Mouse (Mus musculus) stomach, postnatal 0 days (tissue): ENCODE data around the gene Sox5.

Experiments used
- CTCF ChIP-seq: IDR thresholded peaks from 2 replicates; pipeline ENCODE4 v1.5.1; 2016; ENCODE audit warnings: antibody characterized with exemption, low read depth, mild to moderate bottlenecking, moderate library complexity
- EP300 ChIP-seq: optimal IDR thresholded peaks from 2 replicates; pipeline ENCODE3; 2016; ENCODE audit warnings: antibody characterized with exemption

DNA sequence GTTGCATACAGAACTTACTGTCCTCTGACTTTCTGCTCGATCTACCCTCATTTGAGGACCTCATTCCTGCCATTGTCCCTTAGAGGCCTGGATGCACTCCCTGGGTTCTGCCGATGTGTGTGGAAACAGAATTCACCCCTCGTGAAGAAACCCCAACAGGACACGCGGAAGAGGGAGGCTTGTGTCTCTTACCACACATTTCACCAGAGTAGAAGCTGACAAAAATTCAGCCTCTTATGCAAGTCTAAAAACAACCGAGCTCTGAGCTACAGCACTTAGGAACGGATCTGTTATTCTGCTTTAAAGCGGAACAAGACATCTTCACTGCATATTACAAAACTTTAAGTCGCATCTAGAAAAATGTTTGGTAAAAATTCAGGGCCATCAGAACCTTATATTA, 618.3 kb downstream of the Sox5 start:
- TF ChIP-seq CTCF (no peak), EP300 (no peak)
